Mouse (Mus musculus) erythroid progenitor cell, adult 5-6 weeks (primary cell): ENCODE measurements around the gene Cox6b2. TPM values are rescaled to one million over a fixed set of nuclear protein-coding genes. Genes with fewer than 3 reads are reported as not detected.
A peak's percentile ranks its signal among the peaks of the same experiment; 100 is the strongest.

Experiments
- ATAC-seq: replicated peaks from 2 replicates; pipeline ENCODE4 v1.8.0; 2016; ENCODE audit warnings: moderate number of reproducible peaks, mild to moderate bottlenecking, moderate TSS enrichment, inconsistent platforms; ENCODE audit not compliant: poor library complexity, low FRiP score, severe bottlenecking
- total RNA-seq, 2 experiments: library from RNA; stranded (forward) in 1 of 2; stranded (reverse) in 1 of 2; fragments of 150-400 nt in 1 of 2; fragments of 186-747, 209-891 nt in 1 of 2; gene quantifications; 2 replicates each; pipeline versions ENCODE4 v1.2.3 to v1.2.4; 2015 to 2017; ENCODE audit warnings: low replicate concordance in 2 of 2

Cox6b2 gene
- total RNA-seq, 2 experiments from 2014 or later = 54.1 to 94.9 TPM

DNA sequence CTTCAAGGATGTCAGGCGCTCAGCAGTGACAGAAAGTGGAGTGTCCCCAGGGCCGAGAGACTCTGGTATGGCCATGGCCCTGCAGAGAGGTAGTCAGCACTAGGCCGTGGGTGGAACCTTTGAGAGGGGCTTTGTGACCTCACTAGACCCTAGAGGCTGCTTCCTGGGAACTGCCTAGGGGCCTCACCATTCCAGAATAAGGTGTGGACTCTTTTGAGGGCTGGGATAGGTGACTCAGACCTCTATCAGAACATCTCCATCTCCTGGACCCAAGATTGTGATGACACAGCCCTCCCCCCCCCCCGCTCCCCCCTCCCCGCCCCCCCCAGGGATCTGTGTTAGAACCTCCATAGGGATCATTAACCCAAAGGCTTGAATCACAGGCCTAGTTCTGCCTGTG is 18.3 kb upstream of the Cox6b2 start, which contains the start of gene Fam71e2:
Fam71e2 (minus strand) TSS at position 101 of the 400 bp plus-strand sequence.
- no peak for ATAC-seq

DNA sequence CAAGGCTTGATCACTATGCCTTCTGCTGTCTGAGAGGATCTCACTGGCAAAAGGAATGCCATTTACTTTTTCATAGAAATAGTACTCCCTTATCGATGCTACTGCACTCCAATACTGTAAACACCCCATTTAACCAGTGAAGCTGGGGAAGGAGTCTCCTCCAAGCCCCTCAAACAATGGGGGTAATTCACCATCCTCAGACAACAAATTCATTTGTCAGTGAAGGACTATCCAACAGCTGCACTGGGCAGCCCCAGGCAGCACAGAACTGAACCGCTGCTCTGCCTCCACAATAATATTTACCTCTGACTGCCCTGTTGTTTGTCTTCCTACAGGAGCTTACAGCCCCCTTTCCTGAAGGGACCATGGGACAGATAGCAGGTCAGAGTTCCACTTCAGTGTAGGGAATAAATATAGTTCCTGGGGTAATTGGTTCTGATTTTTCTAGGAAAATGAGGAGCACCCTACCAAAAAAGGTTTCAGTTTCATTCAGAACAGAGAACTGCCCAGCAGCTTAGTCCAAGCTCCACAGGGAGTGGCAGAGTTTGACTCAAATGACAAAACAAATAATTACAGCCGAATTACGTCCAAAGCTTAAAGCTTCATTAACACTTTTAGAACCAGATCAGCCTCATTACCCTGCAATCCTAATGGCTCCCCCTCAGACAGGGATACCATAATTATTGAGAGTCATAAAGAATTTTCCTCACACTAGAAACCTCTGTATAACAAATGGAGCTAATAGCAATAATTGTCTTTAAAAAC is 12.2 kb upstream of the Cox6b2 start:
- no peak for ATAC-seq

DNA sequence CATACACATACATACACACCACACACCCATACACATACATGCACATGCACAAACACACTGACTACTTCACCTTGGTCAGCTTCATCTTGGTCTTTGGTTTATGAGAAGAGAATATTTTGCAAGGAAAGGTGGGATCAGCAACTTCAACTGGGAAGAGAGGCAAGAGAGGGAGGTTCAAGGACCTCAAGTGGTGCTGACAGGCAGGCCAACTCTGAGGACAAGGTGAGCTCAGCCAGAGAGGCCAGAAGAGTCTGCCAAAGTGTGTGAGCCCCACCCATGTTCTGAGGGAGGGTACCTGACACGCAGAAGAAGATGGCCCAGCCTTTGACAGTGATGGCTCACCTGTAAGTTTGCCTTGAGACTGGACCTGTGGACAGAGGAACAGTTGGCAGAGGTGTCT is 6.8 kb upstream of the Cox6b2 start:
- ATAC-seq = no peak

DNA sequence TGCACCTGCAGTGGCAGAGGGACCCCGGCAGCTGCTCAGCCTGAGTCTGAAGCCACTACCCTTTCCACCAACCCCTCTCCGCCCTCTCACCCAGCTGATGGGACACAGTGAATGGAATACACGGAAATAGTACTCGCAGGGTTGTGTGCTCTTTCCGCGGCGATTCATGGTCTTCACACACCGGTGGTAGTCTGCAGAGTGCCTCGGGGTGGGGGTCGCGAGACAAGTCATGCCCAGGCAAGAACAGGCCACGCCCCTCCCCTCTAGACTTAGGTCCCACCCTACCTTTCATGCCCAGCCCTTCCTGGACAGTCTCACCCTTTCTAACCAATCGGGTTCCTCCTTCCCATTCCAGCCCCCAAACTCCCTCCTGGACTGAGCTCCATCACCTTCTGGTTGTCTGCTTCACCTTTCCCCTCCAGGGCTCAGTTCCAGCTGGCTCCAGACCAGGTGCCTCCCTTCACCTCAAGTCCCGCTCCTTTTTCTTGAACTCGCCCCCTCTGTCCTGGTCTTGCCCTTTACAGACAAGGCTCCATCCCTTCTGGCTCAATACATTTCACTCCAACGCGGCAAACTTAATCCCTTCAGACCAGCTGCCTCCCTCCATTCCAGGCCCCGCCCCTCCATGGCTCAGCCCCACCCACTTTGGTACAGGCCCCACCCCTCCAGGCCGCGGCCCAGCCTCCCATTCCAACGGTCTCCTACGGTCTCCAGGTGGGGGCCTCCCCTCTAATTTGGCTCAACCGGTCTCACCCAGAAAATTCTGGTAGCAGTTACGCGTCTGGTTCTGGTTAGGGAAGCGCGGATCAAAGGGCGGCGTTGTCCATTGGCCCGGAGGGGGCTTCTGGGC is 698 bp downstream of the Cox6b2 start:
- peak; percentile 74 for ATAC-seq

DNA sequence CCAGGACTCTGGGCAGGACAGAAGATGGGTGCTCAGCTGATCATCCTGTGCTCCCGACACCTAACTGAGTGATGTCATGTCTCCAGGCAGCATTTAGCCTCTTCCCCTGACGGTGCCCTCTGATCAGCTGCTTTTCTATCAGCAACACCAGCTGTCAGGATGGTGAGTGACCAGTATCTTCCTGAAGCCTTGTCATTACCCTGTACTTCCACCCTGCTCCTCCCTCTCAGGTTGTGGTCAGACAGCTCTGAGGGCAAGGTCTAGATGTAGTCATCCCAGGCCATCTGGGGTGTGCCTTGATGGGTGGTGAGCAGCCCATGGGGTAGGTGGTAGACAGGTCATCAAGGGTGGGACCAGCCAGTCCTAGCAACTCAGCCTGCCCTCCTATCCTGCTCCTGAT is 3.7 kb downstream of the Cox6b2 start:
- ATAC-seq = peak; percentile 20

DNA sequence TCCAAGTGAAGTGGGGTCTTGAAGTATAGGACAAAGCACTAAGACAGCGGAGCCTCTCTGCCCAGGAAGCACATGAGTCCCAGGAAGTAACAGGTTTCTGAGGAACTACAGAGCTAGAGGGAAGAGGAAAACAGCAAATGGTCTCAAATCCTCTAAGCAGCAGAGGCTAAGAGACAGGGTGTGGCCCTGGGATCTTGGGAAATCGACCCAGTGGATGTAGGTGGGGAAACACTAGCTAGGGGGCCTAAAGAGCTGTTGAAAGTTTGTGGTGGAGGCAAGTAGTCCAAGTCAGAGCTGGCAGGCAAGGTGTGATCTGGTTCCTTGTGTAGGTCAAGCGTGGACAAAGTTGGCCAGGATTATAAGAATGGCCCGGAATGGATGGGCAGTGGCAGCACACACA is 4.6 kb downstream of the Cox6b2 start:
- ATAC-seq = no peak

DNA sequence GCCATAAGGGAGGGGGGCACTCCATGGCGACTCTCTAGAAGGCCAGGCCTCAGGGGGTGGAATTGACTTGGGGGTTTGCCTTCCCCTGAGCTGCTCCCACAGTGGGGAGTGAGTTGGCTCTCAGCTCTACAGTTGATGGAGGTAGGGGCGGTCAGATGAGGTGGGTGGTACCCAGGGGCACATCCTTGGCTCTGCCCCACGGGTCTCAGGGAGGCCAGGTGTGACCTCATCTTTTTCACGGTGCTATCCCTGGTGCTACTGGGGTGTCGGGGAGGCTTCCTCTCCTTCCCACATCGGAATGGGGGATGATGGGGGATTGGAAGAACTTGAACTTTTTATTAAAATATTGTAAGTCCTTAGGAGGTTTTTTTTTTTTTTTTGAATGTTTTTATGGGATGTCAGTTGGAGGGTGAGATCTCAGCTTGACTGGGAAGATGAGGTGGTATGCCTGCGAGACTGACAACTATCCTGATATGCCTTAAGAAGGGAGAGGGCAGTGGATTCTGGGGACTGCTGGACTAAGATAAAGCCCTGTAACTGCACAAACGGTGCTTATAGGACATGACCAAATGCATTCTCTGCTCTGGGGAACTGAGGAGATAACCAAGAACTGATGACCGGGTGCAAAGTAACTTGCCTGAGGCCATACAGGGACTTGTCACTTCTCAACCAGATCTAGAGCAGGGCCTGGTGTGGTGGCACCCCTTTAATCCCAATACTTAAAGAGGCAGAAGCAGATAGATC is 5.6 kb downstream of the Cox6b2 start:
- ATAC-seq = peak; percentile 61

DNA sequence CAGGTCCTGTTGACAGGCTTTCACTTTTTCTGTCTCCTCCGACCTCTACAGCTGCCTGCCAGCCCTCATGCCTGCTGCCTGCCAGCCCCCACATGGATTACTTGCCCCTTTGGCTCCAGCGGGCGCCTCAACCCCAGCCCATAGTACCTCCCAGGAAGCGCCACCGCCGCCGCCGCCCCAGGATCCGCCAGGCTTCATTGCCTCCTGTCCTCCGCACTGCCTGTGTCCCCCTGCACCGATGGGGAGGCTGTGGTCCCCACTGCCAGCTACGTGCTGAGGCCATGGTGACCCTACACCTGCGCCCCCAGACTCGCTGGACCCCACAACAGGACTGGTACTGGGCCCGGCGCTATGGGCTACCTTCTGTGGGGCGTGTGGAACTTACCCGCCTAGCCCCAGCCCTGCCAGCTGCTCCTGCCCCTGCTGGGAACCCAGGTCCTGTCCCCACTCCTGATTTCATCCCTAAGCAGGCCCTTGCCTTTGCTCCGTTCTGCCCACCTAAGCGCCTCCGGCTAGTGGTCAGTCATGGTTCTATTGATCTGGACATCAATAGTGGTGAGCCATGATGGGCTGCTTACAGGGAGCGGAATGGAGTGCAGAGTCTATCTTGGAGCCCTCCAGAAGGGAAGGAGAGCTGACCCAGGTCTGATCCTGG is 6.4 kb downstream of the Cox6b2 start:
- ATAC-seq = no peak

DNA sequence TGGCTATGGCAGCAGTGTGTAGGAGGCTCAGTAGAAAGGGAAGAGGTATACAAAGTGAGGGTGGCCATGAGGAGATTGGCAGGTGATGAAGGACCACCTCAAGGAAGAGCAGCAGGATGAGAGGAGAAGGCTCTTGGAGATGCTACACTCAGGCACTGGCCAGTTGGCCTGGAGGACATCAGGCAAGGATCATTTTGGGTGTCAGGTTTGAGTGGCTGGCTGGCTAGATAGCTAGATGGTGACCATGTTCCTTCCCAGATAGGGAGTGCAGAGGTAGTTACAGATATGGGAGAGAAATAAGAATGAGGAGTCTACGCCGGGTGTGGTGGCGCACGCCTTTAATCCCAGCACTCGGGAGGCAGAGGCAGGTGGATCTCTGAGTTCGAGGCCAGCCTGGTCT is 8.0 kb downstream of the Cox6b2 start:
- no peak for ATAC-seq

DNA sequence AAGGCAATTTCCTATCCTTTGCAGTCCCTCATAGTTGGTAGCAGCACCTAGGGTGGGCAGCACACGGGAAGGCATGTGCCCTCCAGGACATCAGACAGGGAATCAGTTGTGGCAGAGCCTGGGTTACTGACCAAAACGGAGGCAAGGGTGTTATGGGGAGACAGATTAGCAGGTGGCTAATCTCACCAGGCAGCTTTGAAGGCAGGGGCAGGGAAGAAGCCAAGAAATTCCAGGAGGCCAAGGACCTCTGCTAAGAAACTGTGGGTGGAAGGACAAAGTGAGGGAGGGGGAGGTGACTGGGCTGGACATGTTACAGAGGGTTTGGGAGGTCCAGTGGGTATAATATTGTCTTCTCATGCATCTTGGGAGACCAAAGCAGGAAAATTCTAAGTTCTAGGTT is 9.5 kb downstream of the Cox6b2 start:
- ATAC-seq = no peak

DNA sequence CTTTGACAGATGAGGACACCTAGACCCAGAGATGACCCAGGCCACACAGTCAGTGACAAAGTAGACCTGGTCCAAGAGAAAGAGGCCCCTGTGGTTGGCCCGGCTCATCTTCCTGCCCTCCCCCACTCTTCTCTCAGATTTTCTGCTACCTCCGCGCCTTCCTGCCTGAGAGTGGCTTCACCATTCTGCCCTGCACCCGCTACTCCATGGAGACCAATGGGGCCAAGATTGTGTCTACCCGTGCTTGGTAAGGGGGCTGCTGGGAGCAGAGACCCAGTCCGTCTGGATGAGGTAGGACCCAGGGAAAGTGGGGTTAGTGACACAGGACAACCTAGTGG is 10.4 kb downstream of the Cox6b2 start:
- ATAC-seq = no peak

DNA sequence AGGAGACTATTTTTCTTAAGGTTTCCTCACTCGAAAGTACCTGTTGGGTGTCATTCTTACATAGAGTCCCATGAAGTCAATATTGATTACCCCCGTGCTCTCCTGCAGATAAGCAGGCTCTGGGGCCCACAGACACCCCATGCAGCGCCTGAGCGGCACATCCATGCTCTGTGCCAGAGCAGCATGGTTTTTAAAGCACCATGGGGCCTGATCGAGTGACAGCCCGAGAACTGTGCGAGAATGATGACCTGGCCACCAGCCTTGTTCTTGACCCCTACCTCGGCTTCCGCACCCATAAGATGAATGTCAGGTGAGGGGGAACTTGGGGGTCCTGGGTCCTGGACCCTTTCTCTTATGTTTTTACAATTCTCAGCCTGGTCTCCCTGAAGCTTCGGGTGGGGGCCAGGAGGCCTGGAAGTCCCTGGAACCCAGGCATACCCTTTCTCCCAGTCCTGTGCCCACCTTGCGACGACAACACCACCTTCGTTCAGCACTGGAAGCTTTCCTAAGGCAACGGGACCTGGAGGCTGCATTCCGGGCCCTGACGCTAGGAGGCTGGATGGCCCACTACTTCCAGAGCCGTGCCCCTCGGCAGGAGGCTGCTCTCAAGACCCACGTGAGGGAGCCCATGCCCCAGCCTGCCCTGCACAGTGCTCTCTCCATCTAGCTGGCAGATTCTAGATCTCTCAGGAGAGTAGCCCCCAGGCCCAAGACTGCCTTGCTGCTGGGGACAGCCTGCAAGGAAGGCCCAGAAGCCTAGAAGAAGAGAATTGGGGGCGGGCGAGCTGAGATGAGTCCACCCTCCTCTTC is 11.0 kb downstream of the Cox6b2 start:
- ATAC-seq = no peak

DNA sequence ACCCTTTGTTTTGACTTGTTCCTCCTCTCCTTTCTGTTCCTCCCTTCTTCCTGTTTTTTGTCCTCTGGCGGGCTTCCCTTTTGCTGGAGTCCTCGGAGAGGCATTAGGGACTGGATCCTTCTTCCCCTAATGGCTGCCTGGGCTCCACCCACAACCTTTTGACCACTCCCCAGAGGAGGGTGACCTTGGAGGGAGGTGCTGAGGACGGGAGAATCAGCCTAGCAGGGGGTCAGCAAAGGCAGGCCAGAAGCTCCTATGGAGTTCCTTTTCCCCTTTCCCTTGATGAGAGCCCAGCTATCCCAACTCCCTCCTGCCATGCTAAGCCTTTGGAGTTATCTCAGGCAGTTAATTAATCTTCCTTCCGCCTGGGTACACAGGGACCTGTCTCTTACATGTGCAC is 11.7 kb downstream of the Cox6b2 start:
- peak; percentile 70 for ATAC-seq

DNA sequence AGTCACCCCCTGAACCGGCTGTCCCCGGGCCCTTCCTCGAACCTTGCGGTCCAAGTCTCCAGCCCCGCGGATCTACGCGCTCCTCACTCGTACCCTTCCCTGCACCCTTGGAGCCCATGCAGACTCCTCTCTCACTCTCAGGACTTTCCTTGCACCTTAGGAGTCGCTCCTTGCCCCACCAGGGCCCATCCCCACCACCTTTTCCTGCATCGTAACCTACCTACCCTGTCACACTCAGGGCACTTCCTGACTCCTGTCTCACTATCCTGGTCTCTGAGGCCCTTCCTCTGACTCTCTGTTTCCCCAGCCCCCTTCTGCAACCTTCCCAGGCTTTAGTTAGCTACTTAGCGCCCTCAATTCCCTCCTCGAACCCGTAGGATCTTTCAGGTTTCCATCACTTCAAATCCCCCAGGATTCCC is 12.6 kb downstream of the Cox6b2 start:
- no peak for ATAC-seq

DNA sequence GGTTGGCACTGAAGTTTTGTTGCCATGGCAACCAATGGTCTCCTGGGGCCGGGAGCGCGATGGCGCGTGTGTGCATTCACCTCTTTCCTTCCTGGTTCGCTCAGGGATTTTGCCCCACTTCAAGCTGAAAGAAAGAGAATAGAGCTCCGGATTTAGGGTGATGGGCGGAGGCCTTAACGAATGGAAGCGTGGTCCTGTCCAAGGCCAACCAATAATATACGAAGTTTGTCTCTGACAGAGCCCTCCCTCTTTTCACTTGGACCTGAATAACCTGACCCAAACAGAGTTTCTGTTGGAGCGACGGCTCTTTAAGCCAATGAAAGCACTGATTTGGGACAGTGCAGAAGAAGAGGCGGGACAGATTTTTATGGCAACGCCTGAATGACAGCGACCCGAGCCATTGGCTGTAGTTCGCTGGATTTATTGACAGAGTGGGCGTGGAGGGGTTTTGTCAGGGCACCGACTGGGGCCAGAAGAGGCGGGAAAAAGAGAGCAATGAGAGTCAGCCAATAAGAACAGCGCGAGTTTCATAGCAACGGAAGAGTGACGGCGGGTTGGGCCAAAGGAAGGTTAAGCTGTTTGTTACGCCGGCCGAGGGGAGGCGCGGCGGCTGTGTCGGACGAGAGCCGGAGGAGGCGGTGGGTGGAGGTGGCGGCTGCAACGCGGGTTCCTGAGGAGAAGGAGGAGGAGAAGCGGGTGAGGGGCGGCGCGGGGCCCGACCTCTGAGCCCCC is 13.2 kb downstream of the Cox6b2 start, which contains the start of gene Kmt5c:
Kmt5c (plus strand) TSS at position 572 of the 732 bp plus-strand sequence.
- peak; percentile 86 for ATAC-seq

DNA sequence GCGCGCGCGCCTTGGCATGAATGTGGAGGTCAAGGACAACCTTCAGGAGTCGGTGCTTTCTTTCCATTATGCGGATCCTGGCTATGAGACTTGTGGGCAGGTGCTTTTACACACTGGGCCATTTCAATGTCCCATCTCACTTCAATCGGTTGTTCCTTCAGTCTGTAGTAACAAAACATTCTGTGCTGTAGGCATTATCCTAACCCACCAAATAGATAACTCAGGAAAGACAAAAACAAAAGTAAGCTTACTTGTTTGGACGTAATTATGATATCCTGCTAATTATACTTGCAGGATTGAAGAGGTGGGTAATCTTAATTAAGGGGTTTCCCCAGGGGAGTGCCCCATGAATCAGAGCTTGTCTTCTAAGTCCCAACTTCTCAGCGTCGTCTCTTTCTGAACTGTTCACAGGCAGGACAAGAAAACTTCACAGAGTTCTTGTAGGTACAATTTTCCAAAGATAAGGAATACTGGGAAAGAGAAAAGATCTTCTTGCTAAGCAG is 13.8 kb downstream of the Cox6b2 start:
- no peak for ATAC-seq

DNA sequence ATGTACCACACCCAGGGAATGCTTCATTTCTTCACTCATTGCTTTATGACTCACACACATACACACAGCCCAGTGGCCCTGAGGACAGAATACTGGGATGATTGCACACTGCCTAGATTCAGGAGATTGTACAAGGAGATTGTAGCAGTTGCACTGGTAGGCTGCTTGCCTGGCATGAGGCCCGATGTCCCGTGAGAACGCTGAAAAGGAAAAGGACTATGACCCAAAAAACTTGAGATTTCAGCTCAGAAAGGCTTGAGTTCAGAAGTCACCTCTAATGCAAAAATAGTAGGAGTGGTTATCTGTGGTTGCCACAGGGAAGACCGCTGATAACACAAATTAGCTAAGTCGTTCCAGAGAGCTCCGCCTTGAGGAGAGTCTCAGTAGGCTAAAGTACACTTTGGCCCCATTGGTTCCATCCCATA is 19.9 kb downstream of the Cox6b2 start:
- peak; percentile 90 for ATAC-seq

DNA sequence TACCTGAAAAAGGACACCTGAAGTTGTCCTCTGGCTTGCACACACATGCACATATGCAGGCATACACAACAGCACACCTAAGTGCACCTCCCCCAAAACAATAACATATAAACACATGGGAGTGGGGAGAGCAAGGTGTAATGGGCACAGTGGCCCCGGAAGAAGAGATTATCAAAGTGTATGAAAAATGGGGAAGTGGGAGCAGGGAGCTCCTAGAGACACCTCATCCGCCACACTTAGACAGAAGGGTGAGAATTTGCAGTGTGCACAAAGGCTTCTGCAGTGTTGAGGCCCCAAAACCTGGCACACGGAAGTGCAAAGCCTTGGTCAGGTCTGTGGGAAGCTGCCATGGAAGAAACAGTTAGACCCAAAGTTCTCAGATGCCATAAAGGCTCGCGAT is 21.8 kb downstream of the Cox6b2 start:
- no peak for ATAC-seq
